Mouse (Mus musculus) layer of hippocampus, adult 2 months (tissue): Measurements from ENCODE around the gene Cc2d1a. TPM values are rescaled to one million over a fixed set of nuclear protein-coding genes. Genes with fewer than 3 reads are reported as not detected.
A peak's percentile ranks its signal among the peaks of the same experiment; 100 is the strongest.

ENCODE experiments used
- DNase-seq, 2 experiments: peaks; one replicate each; pipeline ENCODE4 v3.0.0; 2022; ENCODE audit warnings: low spot score in 2 of 2
- H3K27ac ChIP-seq: fragments of 200-600 bp; 2 replicates; pipeline ENCODE4 v1.8.1; 2022
- H3K4me3 ChIP-seq: fragments of 200-600 bp; 2 replicates; pipeline ENCODE4 v1.8.1; 2022; ENCODE audit warnings: mild to moderate bottlenecking
- CTCF ChIP-seq: fragments of 200-600 bp; conservative IDR thresholded peaks from 2 replicates; pipeline ENCODE4 v1.8.1; 2022; ENCODE audit warnings: antibody characterized with exemption, mild to moderate bottlenecking, moderate library complexity
- total RNA-seq, 2 experiments: library from RNA; stranded (reverse); gene quantifications; 2 replicates each; pipeline ENCODE4 v1.2.3; 2021

Cc2d1a gene
- total RNA-seq, 2 experiments from 2014 or later: 53.2 to 57.8 TPM

- no peak for DNase-seq
- no peak for TF ChIP-seq CTCF
- Histone ChIP-seq H3K4me3 (no peak overlapping the region), H3K27ac (no peak overlapping the region)
Measured at GRCm38 (mm10) chr8:84115646-84116045, 32.1 kb downstream of the Cc2d1a start.

GRCm38 (mm10) chr8:84106216-84107040 lies 41.3 kb downstream of the Cc2d1a start:
- no peak overlapping the region for H3K4me3 ChIP-seq
- no peak for DNase-seq
- no peak overlapping the region for H3K27ac ChIP-seq
- no peak for TF ChIP-seq CTCF

GRCm38 (mm10) chr8:84105676-84106075 lies 42.1 kb downstream of the Cc2d1a start:
- no peak for TF ChIP-seq CTCF
- no peak for DNase-seq
- Histone ChIP-seq H3K27ac (peak overlapping the region; percentile 90), H3K4me3 (no peak overlapping the region)

DNA sequence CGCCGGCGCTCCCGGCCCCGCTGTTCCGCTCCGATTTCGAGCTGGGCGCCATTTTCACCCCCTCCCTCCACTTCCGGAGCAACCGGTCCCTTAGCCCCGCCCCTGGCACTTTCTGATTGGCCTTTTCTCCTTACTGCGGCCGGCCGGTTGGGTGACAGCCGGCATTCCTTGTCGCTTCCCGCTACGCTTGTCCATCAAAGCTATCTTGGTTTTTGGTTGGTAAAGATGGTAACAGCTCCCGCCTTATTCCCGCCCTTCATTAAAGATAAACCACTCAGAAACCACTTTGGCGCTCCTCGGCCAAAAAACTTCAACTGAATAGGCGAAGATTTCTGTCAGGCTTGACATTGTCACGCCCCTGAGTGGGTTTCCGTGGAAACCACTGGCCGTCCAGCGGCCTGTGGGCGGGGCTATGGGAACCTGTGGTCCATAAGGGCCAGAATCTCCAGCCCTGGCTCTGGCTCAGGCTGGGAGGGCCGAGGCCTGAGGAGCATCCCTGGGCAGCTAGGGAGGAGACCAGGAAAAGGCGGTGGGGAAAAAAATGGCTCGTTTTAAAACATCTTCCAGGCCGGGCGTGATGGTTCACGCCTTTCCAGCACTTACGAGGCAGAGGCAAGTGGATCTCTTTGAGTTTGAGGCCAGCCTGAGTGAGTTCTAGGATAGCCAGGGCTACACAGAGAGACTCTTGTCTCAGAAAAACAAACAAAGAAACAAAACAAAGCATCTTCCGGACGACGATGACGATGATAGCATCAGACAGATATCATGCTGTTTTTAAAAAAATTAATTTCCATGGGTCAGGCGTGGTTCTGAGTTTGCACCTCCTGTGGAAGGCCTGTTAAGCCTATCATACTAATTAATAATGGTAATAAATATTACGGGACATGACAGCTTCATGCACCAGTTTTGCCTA lies 42.8 kb downstream of the Cc2d1a start, which contains the start of gene Dcaf15:
Dcaf15 (minus strand) TSS at position 72 of the 913 bp plus-strand sequence.
- peak; percentile 96 to 98 for DNase-seq
- H3K4me3 ChIP-seq: peak within 1 kb of the TSS; percentile 62
- TF ChIP-seq CTCF: no peak

DNA sequence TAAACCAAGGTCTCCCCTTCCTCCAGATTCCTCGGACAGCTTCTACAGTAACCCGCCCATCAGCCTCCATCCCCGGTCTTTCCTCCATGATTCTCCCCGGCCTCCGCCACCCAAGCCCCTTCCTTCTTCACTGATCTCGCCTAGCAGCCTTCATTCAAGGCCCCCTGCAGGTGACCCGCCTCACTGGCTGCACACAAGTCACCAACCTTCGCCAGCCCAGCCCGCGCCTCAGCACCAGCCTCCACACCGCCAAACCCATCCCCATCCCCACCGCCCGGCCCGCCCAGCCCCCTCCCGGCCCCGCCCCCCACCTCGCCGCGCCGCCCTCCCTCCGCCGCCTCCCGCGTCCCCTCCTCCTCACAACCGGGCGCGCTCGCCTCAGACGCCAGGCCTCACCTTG lies 43.5 kb downstream of the Cc2d1a start:
- H3K27ac ChIP-seq: peak overlapping the region; percentile 91
- peak overlapping the region; percentile 62 for H3K4me3 ChIP-seq
- peak; percentile 56 for TF ChIP-seq CTCF
- peak in 1 of 2 experiments; percentile 44 for DNase-seq

More for the DNA sequence above, 42.8 kb downstream of the Cc2d1a start, which contains the start of gene Dcaf15:
- peak within 1 kb of the TSS; percentile 91 for H3K27ac ChIP-seq

GRCm38 (mm10) chr8:84103601-84104000 lies 44.1 kb downstream of the Cc2d1a start:
- H3K4me3 ChIP-seq: peak overlapping the region; percentile 62
- no peak for DNase-seq
- H3K27ac ChIP-seq: peak overlapping the region; percentile 91
- no peak for TF ChIP-seq CTCF

DNA sequence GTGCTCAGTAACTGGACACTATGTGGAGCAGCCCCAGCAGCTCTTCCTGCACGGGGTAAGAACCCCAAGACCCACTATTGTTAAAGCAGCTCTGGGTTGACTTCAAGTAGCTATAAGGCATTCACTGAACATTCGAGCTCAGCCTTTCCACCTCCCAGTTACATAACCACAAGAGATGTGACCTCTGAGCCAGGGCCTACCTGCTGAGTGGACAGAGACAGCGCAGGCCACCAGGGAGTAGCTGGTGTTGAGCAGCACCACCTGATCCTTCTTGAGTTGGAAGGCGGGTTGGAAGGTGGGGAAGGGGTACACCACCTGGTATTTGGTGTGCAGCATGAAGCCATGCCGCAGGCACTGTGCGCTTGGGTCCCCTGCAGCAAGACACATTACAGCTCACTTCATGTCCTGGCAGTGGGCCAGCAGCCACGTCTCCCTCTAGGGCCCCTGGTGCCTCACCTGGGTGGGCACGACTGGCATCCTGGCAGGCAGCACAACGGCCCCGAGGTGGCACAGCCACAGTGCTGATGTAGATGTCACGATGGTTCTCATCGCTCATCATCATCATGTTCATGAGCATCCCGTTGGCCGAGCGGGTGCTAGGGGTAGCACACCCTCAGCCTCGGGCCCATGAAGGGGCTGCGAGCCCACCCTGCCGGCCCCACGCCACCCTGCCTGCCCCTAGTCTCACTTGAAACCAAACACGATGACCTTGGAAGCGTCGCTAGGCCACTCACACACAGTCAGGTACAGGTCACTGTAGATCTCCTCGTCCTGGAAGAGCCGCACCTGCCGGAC lies 46.1 kb downstream of the Cc2d1a start:
- no peak overlapping the region for H3K4me3 ChIP-seq
- DNase-seq: no peak
- no peak for TF ChIP-seq CTCF
- H3K27ac ChIP-seq: no peak overlapping the region

GRCm38 (mm10) chr8:84098376-84098775 lies 49.4 kb downstream of the Cc2d1a start:
- no peak for TF ChIP-seq CTCF
- Histone ChIP-seq H3K27ac (no peak overlapping the region), H3K4me3 (no peak overlapping the region)
- DNase-seq: no peak

- TF ChIP-seq CTCF: no peak
- no peak for DNase-seq
- Histone ChIP-seq H3K4me3 (no peak overlapping the region), H3K27ac (no peak overlapping the region)
Measured at GRCm38 (mm10) chr8:84096061-84096460, 51.7 kb downstream of the Cc2d1a start.

DNA sequence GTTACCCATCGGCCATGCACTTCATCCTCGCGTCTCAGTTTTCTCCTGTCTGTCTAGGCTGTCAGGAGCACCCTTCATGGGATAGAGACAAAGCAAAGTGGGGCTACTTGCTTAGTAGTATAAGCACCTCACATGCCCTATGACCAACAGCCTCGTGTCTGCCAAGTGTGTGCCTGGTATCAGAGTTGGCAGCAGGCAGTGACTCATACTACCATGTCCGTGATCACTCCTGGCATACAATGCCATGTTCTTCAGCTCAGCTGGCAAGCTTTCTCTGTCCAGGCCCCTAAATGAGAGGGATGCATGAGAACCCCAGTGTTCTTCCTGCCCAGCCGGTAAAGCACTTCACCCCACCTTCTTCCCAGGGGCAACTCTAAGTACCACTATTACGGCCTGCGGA lies 57.2 kb downstream of the Cc2d1a start:
- Histone ChIP-seq H3K4me3 (no peak overlapping the region), H3K27ac (no peak overlapping the region)
- TF ChIP-seq CTCF: no peak
- DNase-seq: no peak

DNA sequence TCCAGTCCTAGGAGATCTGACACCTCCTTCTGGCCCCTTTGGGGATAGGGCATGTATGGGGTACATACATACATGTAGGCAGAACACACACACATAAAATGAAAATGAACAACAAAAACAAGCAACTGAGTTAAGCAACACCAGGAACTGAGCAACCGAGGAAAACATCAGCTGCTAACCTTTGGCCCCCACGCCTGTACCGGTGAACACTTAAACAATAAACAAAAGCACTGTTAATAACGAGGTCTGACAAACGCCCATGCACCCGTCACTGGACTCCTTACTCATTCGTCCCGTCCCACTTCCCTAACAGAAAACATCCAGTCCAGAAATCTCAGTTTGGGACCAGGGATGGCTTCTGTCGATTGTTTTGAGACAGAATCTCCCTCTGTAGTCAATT lies 58.5 kb downstream of the Cc2d1a start:
- Histone ChIP-seq H3K4me3 (no peak overlapping the region), H3K27ac (no peak overlapping the region)
- DNase-seq: no peak
- TF ChIP-seq CTCF: no peak

GRCm38 (mm10) chr8:84087821-84088220 lies 59.9 kb downstream of the Cc2d1a start:
- Histone ChIP-seq H3K4me3 (no peak overlapping the region), H3K27ac (no peak overlapping the region)
- no peak for TF ChIP-seq CTCF
- DNase-seq: no peak
